Mouse (Mus musculus): ENCODE measurements at regions not wholly inside any gene's neighbourhood (a gene's known extent, or its start where the extent isn't known, plus 50 kb on each side); places are given as distances from the start of the nearest gene placed in this dataset.

DNA sequence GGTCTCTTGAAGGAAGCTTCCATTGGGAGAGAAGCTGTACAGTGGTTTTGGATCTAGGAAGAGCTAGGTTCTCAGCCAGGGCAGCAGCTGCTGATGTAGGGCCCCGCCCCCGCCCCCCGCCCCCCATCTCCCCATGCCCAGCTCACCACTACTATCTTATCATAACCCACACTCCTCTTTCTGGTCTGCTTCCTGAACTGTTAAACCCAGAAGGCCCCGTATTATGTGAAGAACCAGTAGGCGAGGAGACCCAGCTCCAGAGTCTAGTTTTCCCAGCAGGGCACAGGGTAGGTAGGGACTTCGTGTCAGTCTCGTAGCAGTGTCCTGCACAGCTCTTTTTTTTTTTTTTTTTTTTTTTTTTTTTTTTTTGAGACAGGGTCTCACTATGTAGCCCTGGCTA, 75.5 kb upstream of the Klf13 start:
- TF ChIP-seq POLR2A (IDR thresholded peaks at IDR 0.05; ENCODE audit: control insufficient read depth, extremely low read depth, insufficient read depth, low read length, poor library complexity) (no peak), CTCF (IDR thresholded peaks at IDR 0.05; ENCODE audit: borderline replicate concordance, control insufficient read depth, extremely low read depth, insufficient read depth, low read length, poor library complexity) (no peak)
